Mouse (Mus musculus) hindbrain, embryonic 11.5 days (tissue): ENCODE data around the gene Mark3. TPM values are rescaled to one million over a fixed set of nuclear protein-coding genes. Genes with fewer than 3 reads are reported as not detected.

ENCODE experiments used
- ATAC-seq: fragments of 200-750 bp; cut with Nextera tagmentation; 2 replicates; pipeline ENCODE4 v1.8.0; 2017; ENCODE audit warnings: mild to moderate bottlenecking, moderate TSS enrichment, moderate library complexity; ENCODE audit not compliant: low FRiP score
- DNase-seq: peaks from one replicate; pipeline ENCODE4 v3.0.0-alpha.2; 2015; ENCODE audit warnings: low spot score
- H3K27ac ChIP-seq: fragments of 300-500 bp; sonication (generic); 2 replicates; pipeline ENCODE4 v1.5.1; 2014; ENCODE audit warnings: mild to moderate bottlenecking, low read depth, low read length
- H3K27me3 ChIP-seq: fragments of 300-500 bp; sonication (generic); 2 replicates; pipeline ENCODE4 v1.6.1; 2014; ENCODE audit warnings: mild to moderate bottlenecking, low read length, moderate library complexity, mixed read lengths; ENCODE audit not compliant: control insufficient read depth, insufficient read depth
- H3K36me3 ChIP-seq: fragments of 300-500 bp; sonication (generic); 2 replicates; pipeline ENCODE4 v1.6.1; 2014; ENCODE audit warnings: mild to moderate bottlenecking, low read length, moderate library complexity, mixed read lengths; ENCODE audit not compliant: control insufficient read depth, insufficient read depth
- H3K4me1 ChIP-seq: fragments of 300-500 bp; sonication (generic); replicated peaks from 2 replicates; pipeline ENCODE4 v1.6.1; 2014; ENCODE audit warnings: low read length, mixed read lengths; ENCODE audit not compliant: control insufficient read depth, insufficient read depth
- H3K4me2 ChIP-seq: fragments of 300-500 bp; sonication (generic); replicated peaks from 2 replicates; pipeline ENCODE4 v1.6.1; 2014; ENCODE audit warnings: mild to moderate bottlenecking, low read depth, low read length
- H3K4me3 ChIP-seq: fragments of 300-500 bp; sonication (generic); 2 replicates; pipeline ENCODE4 v1.5.1; 2014; ENCODE audit warnings: low read depth, low read length
- H3K9ac ChIP-seq: fragments of 300-500 bp; sonication (generic); 2 replicates; pipeline ENCODE4 v1.6.1; 2014; ENCODE audit warnings: low read depth, low read length
- H3K9me3 ChIP-seq: fragments of 300-500 bp; sonication (generic); 2 replicates; pipeline ENCODE4 v1.6.1; 2016; ENCODE audit warnings: low read length; ENCODE audit not compliant: control insufficient read depth
- WGBS: fragments of 180-500 bp; shearing (Covaris S2); extraction: QIAGEN DNeasy Blood & Tissue Kit; methylation state at CpG from one replicate; pipeline ENCODE4 v1.1.7; 2014; 5-methylcytosine and 5-hydroxymethylcytosine counted together
- polyA plus RNA-seq: library from polyadenylated mRNA; unstranded; fragments of >200 nt; fragmentation: Nextera tagmentation; extraction: Ambion mirVana; gene quantifications from 2 replicates; pipeline ENCODE4 v1.2.1, GENCODE M21; 2014

Gene Mark3
- polyA plus RNA-seq, 1 experiment from 2014 or later = 76.8 TPM

DNA sequence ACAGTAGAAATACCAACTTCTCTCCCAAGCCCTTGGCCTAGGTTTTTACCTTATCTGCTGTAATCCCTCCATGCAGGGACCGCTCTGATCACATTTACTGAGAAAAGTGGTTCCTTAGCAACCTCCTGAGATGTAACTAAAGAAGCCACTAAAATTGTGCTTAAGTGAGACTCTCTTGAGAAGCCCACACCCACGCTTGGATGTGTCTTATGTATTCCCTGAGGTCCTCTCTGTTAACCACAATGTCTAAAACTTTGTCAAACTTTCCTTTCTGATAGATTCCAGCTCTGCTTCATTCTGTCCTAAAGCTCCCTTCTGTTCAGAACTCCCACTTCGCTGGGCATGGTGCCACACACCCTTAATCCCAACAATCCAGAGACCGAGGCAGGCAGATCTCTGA is 125.2 kb downstream of the Mark3 start:
- DNase-seq = no peak
- Histone ChIP-seq H3K36me3 (no peaks in the 10 kb centered on the region), H3K4me3 (no peak overlapping the region), H3K9me3 (no peaks in the 10 kb centered on the region), H3K4me1 (peaks cover 15% of the 10 kb centered on the region), H3K9ac (no peak overlapping the region), H3K27ac (no peak overlapping the region), H3K4me2 (no peak overlapping the region), H3K27me3 (no peaks in the 10 kb centered on the region)
- WGBS = 89% methylated on average over 4 of the region's 4 CpGs
- no peak for ATAC-seq

- Histone ChIP-seq H3K27ac (no peak overlapping the region), H3K9ac (no peak overlapping the region), H3K36me3 (no peaks in the 10 kb centered on the region), H3K4me1 (peaks cover 1% of the 10 kb centered on the region; the same call in 1 of the 2 replicates), H3K27me3 (no peaks in the 10 kb centered on the region), H3K4me3 (no peak overlapping the region), H3K9me3 (no peaks in the 10 kb centered on the region), H3K4me2 (no peak overlapping the region)
- 71% methylated on average over 9 of the region's 9 CpGs for WGBS
- no peak for ATAC-seq
- DNase-seq = no peak
Measured at GRCm38 (mm10) chr12:111700920-111701458, 126.7 kb downstream of the Mark3 start.

DNA sequence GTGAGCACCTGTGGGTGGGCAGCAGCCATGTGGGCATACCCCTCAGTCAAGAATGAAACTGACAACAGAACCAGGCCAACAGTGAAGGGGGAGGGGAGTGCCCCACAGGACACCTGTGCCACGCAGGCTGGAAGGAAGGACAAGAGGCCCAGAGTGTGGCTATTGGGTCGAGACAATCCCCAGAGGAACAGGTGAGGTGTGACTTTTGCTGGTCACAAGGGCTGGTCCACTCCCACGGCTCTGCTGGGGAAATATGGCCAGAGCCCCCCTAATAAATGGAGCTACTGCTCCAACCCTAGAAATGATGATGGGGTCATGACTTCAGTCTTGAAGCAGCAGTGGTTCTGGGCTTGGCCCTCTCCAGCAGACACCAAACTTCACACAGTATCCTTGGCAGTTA is 129.0 kb downstream of the Mark3 start:
- Histone ChIP-seq H3K27me3 (no peaks in the 10 kb centered on the region), H3K4me2 (no peak overlapping the region), H3K9ac (no peak overlapping the region), H3K4me1 (no peaks in the 10 kb centered on the region), H3K36me3 (no peaks in the 10 kb centered on the region), H3K4me3 (no peak overlapping the region), H3K9me3 (no peaks in the 10 kb centered on the region), H3K27ac (no peak overlapping the region)
- WGBS = 77% methylated on average over 3 of the region's 3 CpGs
- ATAC-seq (no peak), DNase-seq (no peak)

GRCm38 (mm10) chr12:111704609-111705008 is 130.3 kb downstream of the Mark3 start:
- DNase-seq (no peak), ATAC-seq (no peak)
- Histone ChIP-seq H3K4me1 (no peaks in the 10 kb centered on the region), H3K27ac (no peak overlapping the region; the same call in 1 of the 2 replicates), H3K4me2 (no peak overlapping the region), H3K9me3 (no peaks in the 10 kb centered on the region), H3K27me3 (no peaks in the 10 kb centered on the region), H3K36me3 (no peaks in the 10 kb centered on the region), H3K4me3 (no peak overlapping the region), H3K9ac (no peak overlapping the region)
- WGBS = 61% methylated on average over 9 of the region's 9 CpGs

GRCm38 (mm10) chr12:111705186-111705973 is 131.1 kb downstream of the Mark3 start:
- no peaks in the 10 kb centered on the region for H3K9me3 ChIP-seq
- DNase-seq (no peak), ATAC-seq (no peak)
- no peak overlapping the region for H3K27ac ChIP-seq
- H3K9ac ChIP-seq = no peak overlapping the region
- 81% methylated on average over 15 of the region's 15 CpGs for WGBS
- H3K4me2 ChIP-seq = no peak overlapping the region
- no peaks in the 10 kb centered on the region for H3K27me3 ChIP-seq
- H3K36me3 ChIP-seq = no peaks in the 10 kb centered on the region
- H3K4me3 ChIP-seq = no peak overlapping the region
- H3K4me1 ChIP-seq = no peaks in the 10 kb centered on the region

Other genes with a start within 250 kb of the Mark3 start
- 28.6 and 31.9 TPM in 2 replicates for gene Cdc42bpb, start 196.8 kb upstream of the Mark3 start, polyA plus RNA-seq
- gene Lbhd2, start 167.7 kb upstream of the Mark3 start, polyA plus RNA-seq = 0.47 TPM in 1 of 2 replicates, not detected in the other
- 3.5 and 3.8 TPM in 2 replicates for gene Exoc3l4, start 157.5 kb upstream of the Mark3 start, polyA plus RNA-seq
- 1.9 and 2.0 TPM in 2 replicates for gene Tnfaip2, start 132.1 kb upstream of the Mark3 start, polyA plus RNA-seq
- gene Gm266, start 88.7 kb upstream of the Mark3 start, polyA plus RNA-seq = 8.9 and 10.1 TPM in 2 replicates
- gene Eif5, start 36.5 kb upstream of the Mark3 start, polyA plus RNA-seq = 695 and 707 TPM in 2 replicates
- 2,103 and 2,160 TPM in 2 replicates for gene Ckb, start 97.8 kb downstream of the Mark3 start, polyA plus RNA-seq
- gene Trmt61a, start 103.6 kb downstream of the Mark3 start, polyA plus RNA-seq = 4.5 and 5.0 TPM in 2 replicates
- gene Bag5, start 138.7 kb downstream of the Mark3 start, polyA plus RNA-seq = 61.5 and 63.3 TPM in 2 replicates
- gene Apopt1, start 138.7 kb downstream of the Mark3 start, polyA plus RNA-seq = 52.5 and 54.2 TPM in 2 replicates
- 345 and 366 TPM in 2 replicates for gene Klc1, start 184.3 kb downstream of the Mark3 start, polyA plus RNA-seq
- gene Xrcc3, start 239.3 kb downstream of the Mark3 start, polyA plus RNA-seq = 8.2 and 9.8 TPM in 2 replicates
- 54.2 and 54.7 TPM in 2 replicates for gene Zfyve21, start 239.6 kb downstream of the Mark3 start, polyA plus RNA-seq